Mouse (Mus musculus) MEL (cell line): ENCODE results near the gene Hibadh. TPM values are rescaled to one million over a fixed set of nuclear protein-coding genes. Genes with fewer than 3 reads are reported as not detected.

Experiments
- DNase-seq: peaks from one replicate; pipeline ENCODE4 v3.0.0; 2011; ENCODE audit warnings: low read depth, low spot score
- H3K27ac ChIP-seq: 2 replicates; pipeline ENCODE4 v1.5.1; 2012; ENCODE audit warnings: low read depth, mild to moderate bottlenecking, control low read depth, low read length, moderate library complexity; ENCODE audit not compliant: control insufficient read depth
- H3K27me3 ChIP-seq, 2 experiments: fragments of 150-350 bp in 1 of 2; sonication (generic) in 1 of 2; 2 replicates each; pipeline ENCODE4 v1.6.1; 2012; ENCODE audit warnings: low read length in 2 of 2, mild to moderate bottlenecking in 2 of 2, improper control_type of control experiment in 1 of 2, moderate library complexity in 1 of 2; ENCODE audit not compliant: insufficient read depth in 2 of 2, control insufficient read depth in 1 of 2
- H3K36me3 ChIP-seq, 2 experiments: 2 replicates each; pipeline ENCODE4 v1.6.1; 2012 to 2014; ENCODE audit warnings: low read length in 2 of 2, improper control_type of control experiment in 1 of 2, inconsistent platforms in 1 of 2, mild to moderate bottlenecking in 1 of 2; ENCODE audit not compliant: insufficient read depth in 2 of 2, control insufficient read depth in 1 of 2
- H3K4me1 ChIP-seq, 2 experiments: fragments of 150-350 bp in 1 of 2; sonication (generic) in 1 of 2; 2 replicates each; pipeline ENCODE4 v1.6.1; 2012; ENCODE audit warnings: low read length in 2 of 2, improper control_type of control experiment in 1 of 2, mild to moderate bottlenecking in 1 of 2; ENCODE audit not compliant: insufficient read depth in 2 of 2, control insufficient read depth in 1 of 2
- H3K4me3 ChIP-seq, 2 experiments: fragments of 150-350 bp in 1 of 2; sonication (generic) in 1 of 2; 2 replicates each; pipeline ENCODE4 v1.5.1; 2012; ENCODE audit warnings: low read depth in 2 of 2, low read length in 2 of 2, mild to moderate bottlenecking in 2 of 2, moderate library complexity in 2 of 2, control low read depth in 1 of 2, improper control_type of control experiment in 1 of 2; ENCODE audit not compliant: control insufficient read depth in 1 of 2, insufficient read depth in 1 of 2
- H3K79me2 ChIP-seq: 2 replicates; pipeline ENCODE4 v1.6.1; 2012; ENCODE audit warnings: mild to moderate bottlenecking, low read length, moderate library complexity; ENCODE audit not compliant: control insufficient read depth, poor library complexity, insufficient read depth
- H3K9ac ChIP-seq: 2 replicates; pipeline ENCODE4 v1.6.1; 2012; ENCODE audit warnings: low read depth, mild to moderate bottlenecking, control low read depth, low read length, moderate library complexity; ENCODE audit not compliant: control insufficient read depth, poor library complexity, severe bottlenecking
- H3K9me3 ChIP-seq: fragments of 150-350 bp; sonication (generic); replicated peaks from 2 replicates; pipeline ENCODE4 v1.6.1; 2012; ENCODE audit warnings: mild to moderate bottlenecking, low read length, improper control_type of control experiment, moderate library complexity; ENCODE audit not compliant: insufficient read depth
- CHD1 ChIP-seq: IDR thresholded peaks from 2 replicates; pipeline ENCODE4 v1.6.1; 2012; ENCODE audit warnings: low read depth, mild to moderate bottlenecking, inconsistent platforms, low read length, improper control_type of control experiment
- CTCF ChIP-seq, 3 experiments: IDR thresholded peaks in 2 of 3; conservative IDR thresholded peaks in 1 of 3; 2 replicates each; pipeline ENCODE4 v1.5.1; 2011 to 2012; ENCODE audit warnings: low read length in 3 of 3, low read depth in 2 of 3, mild to moderate bottlenecking in 2 of 3, improper control_type of control experiment in 1 of 3, inconsistent platforms in 1 of 3, mixed read lengths in 1 of 3, moderate library complexity in 1 of 3; ENCODE audit not compliant: control insufficient read depth in 1 of 3, insufficient read depth in 1 of 3, poor library complexity in 1 of 3, severe bottlenecking in 1 of 3
- E2F4 ChIP-seq: IDR thresholded peaks from 2 replicates; pipeline ENCODE4 v1.6.1; 2011; ENCODE audit warnings: low read depth, low read length, improper control_type of control experiment, borderline replicate concordance
- ELF1 ChIP-seq: IDR thresholded peaks from 2 replicates; pipeline ENCODE4 v1.6.1; 2014; ENCODE audit warnings: low read depth, mild to moderate bottlenecking, inconsistent platforms, low read length, improper control_type of control experiment, moderate library complexity
- EP300 ChIP-seq, 2 experiments: IDR thresholded peaks; 2 replicates each; pipeline ENCODE4 v1.6.1; 2011; ENCODE audit warnings: improper control_type of control experiment in 2 of 2, low read length in 2 of 2, low read depth in 1 of 2, mild to moderate bottlenecking in 1 of 2
- ETS1 ChIP-seq: IDR thresholded peaks from 2 replicates; pipeline ENCODE4 v1.6.1; 2012; ENCODE audit warnings: low read depth, mild to moderate bottlenecking, inconsistent platforms, low read length, improper control_type of control experiment, moderate library complexity
- GABPA ChIP-seq: IDR thresholded peaks from 2 replicates; pipeline ENCODE4 v1.6.1; 2012; ENCODE audit warnings: low read depth, mild to moderate bottlenecking, inconsistent platforms, low read length, improper control_type of control experiment, moderate library complexity
- GATA1 ChIP-seq: IDR thresholded peaks from 2 replicates; pipeline ENCODE4 v1.6.1; 2011; ENCODE audit warnings: low read depth, low read length, improper control_type of control experiment
- HCFC1 ChIP-seq: IDR thresholded peaks from 2 replicates; pipeline ENCODE4 v1.6.1; 2012; ENCODE audit warnings: low read depth, mild to moderate bottlenecking, inconsistent platforms, low read length, improper control_type of control experiment, moderate library complexity
- JUND ChIP-seq: IDR thresholded peaks from 2 replicates; pipeline ENCODE4 v1.6.1; 2011; ENCODE audit warnings: low read depth, mild to moderate bottlenecking, improper control_type of control experiment, low read length
- KAT2A ChIP-seq: conservative IDR thresholded peaks from 2 replicates; pipeline ENCODE4 v1.6.1; 2012; ENCODE audit warnings: low read depth, low read length, improper control_type of control experiment, inconsistent platforms
- MAFK ChIP-seq: IDR thresholded peaks from 2 replicates; pipeline ENCODE4 v1.6.1; 2011; ENCODE audit warnings: low read depth, mild to moderate bottlenecking, low read length, improper control_type of control experiment, borderline replicate concordance
- MAX ChIP-seq: IDR thresholded peaks from 2 replicates; pipeline ENCODE4 v1.6.1; 2011; ENCODE audit warnings: low read length, improper control_type of control experiment
- MAZ ChIP-seq: IDR thresholded peaks from 2 replicates; pipeline ENCODE4 v1.6.1; 2012; ENCODE audit warnings: low read depth, mild to moderate bottlenecking, inconsistent platforms, low read length, improper control_type of control experiment
- MEF2A ChIP-seq: IDR thresholded peaks from 2 replicates; pipeline ENCODE4 v1.6.1; 2014; ENCODE audit warnings: low read depth, mild to moderate bottlenecking, inconsistent platforms, low read length, improper control_type of control experiment; ENCODE audit not compliant: poor library complexity, insufficient replicate concordance, severe bottlenecking; ENCODE audit errors: extremely low read depth
- MXI1 ChIP-seq: IDR thresholded peaks from 2 replicates; pipeline ENCODE4 v1.6.1; 2011; ENCODE audit warnings: mild to moderate bottlenecking, low read depth, low read length, improper control_type of control experiment
- MYB ChIP-seq: IDR thresholded peaks from 2 replicates; pipeline ENCODE4 v1.6.1; 2011; ENCODE audit warnings: mild to moderate bottlenecking, low read depth, low read length, improper control_type of control experiment
- NELFE ChIP-seq: IDR thresholded peaks from 2 replicates; pipeline ENCODE4 v1.6.1; 2011; ENCODE audit warnings: low read depth, low read length, improper control_type of control experiment
- NRF1 ChIP-seq: IDR thresholded peaks from 2 replicates; pipeline ENCODE4 v1.6.1; 2014; ENCODE audit warnings: low read depth, mild to moderate bottlenecking, inconsistent platforms, low read length, improper control_type of control experiment, moderate library complexity; ENCODE audit not compliant: poor library complexity, insufficient read depth, severe bottlenecking
- POLR2A ChIP-seq, 2 experiments: IDR thresholded peaks; 2 replicates each; pipeline ENCODE4 v1.6.1; 2011 to 2012; ENCODE audit warnings: low read length in 2 of 2, mild to moderate bottlenecking in 2 of 2, control low read depth in 1 of 2, improper control_type of control experiment in 1 of 2, low read depth in 1 of 2, moderate library complexity in 1 of 2; ENCODE audit not compliant: control insufficient read depth in 1 of 2, insufficient read depth in 1 of 2, poor library complexity in 1 of 2
- POLR2AphosphoS2 ChIP-seq: IDR thresholded peaks from 2 replicates; pipeline ENCODE4 v1.6.1; 2011; ENCODE audit warnings: low read length, improper control_type of control experiment
- POLR2AphosphoS5 ChIP-seq: IDR thresholded peaks from 2 replicates; pipeline ENCODE4 v1.6.1; 2012; ENCODE audit warnings: low read depth, borderline replicate concordance, mild to moderate bottlenecking, inconsistent platforms, low read length, moderate library complexity, mixed read lengths
- RAD21 ChIP-seq: IDR thresholded peaks from 2 replicates; pipeline ENCODE4 v1.6.1; 2011; ENCODE audit warnings: mild to moderate bottlenecking, low read depth, low read length, improper control_type of control experiment
- RCOR1 ChIP-seq: IDR thresholded peaks from 2 replicates; pipeline ENCODE4 v1.6.1; 2012; ENCODE audit warnings: low read depth, mild to moderate bottlenecking, inconsistent platforms, low read length, improper control_type of control experiment
- SIN3A ChIP-seq: IDR thresholded peaks from 2 replicates; pipeline ENCODE4 v1.6.1; 2012; ENCODE audit warnings: low read length, improper control_type of control experiment, inconsistent platforms
- SMC3 ChIP-seq: IDR thresholded peaks from 2 replicates; pipeline ENCODE4 v1.6.1; 2011; ENCODE audit warnings: low read depth, low read length, improper control_type of control experiment
- TAL1 ChIP-seq: IDR thresholded peaks from 2 replicates; pipeline ENCODE4 v1.6.1; 2012; ENCODE audit warnings: mild to moderate bottlenecking, inconsistent platforms, low read length, moderate library complexity, mixed read lengths
- TBP ChIP-seq: IDR thresholded peaks from 2 replicates; pipeline ENCODE4 v1.8.0; 2011; ENCODE audit warnings: low read depth, low read length, improper control_type of control experiment
- TCF12 ChIP-seq: IDR thresholded peaks from 2 replicates; pipeline ENCODE4 v1.6.1; 2014; ENCODE audit warnings: low read depth, mild to moderate bottlenecking, inconsistent platforms, low read length, improper control_type of control experiment, moderate library complexity
- UBTF ChIP-seq: IDR thresholded peaks from 2 replicates; pipeline ENCODE4 v1.6.1; 2012; ENCODE audit warnings: low read depth, mild to moderate bottlenecking, inconsistent platforms, low read length, improper control_type of control experiment, moderate library complexity, borderline replicate concordance; ENCODE audit not compliant: insufficient read depth
- USF1 ChIP-seq: IDR thresholded peaks from 2 replicates; pipeline ENCODE4 v1.6.1; 2014; ENCODE audit warnings: low read depth, mild to moderate bottlenecking, inconsistent platforms, low read length, improper control_type of control experiment, moderate library complexity
- USF2 ChIP-seq, 2 experiments: IDR thresholded peaks; 2 replicates each; pipeline ENCODE4 v1.6.1; 2011 to 2012; ENCODE audit warnings: improper control_type of control experiment in 2 of 2, low read length in 2 of 2, borderline replicate concordance in 1 of 2, inconsistent platforms in 1 of 2, low read depth in 1 of 2, mild to moderate bottlenecking in 1 of 2; ENCODE audit not compliant: insufficient read depth in 1 of 2
- ZC3H11A ChIP-seq: IDR thresholded peaks from 2 replicates; pipeline ENCODE4 v1.6.1; 2012; ENCODE audit warnings: low read depth, mild to moderate bottlenecking, inconsistent platforms, low read length, improper control_type of control experiment
- ZKSCAN1 ChIP-seq: IDR thresholded peaks from 2 replicates; pipeline ENCODE4 v1.6.1; 2012; ENCODE audit warnings: low read depth, mild to moderate bottlenecking, inconsistent platforms, low read length, improper control_type of control experiment, moderate library complexity
- ZMIZ1 ChIP-seq: IDR thresholded peaks from 2 replicates; pipeline ENCODE4 v1.6.1; 2012; ENCODE audit warnings: low read depth, mild to moderate bottlenecking, inconsistent platforms, low read length, improper control_type of control experiment, moderate library complexity
- ZNF384 ChIP-seq: IDR thresholded peaks from 2 replicates; pipeline ENCODE4 v1.6.1; 2012; ENCODE audit warnings: low read depth, mild to moderate bottlenecking, inconsistent platforms, low read length, improper control_type of control experiment
- polyA plus RNA-seq, 2 experiments: library from polyadenylated mRNA; stranded (reverse) in 1 of 2; unstranded in 1 of 2; fragments of >175 nt in 1 of 2; fragments of >200 nt in 1 of 2; gene quantifications; 2 replicates each; pipeline versions ENCODE4 v1.2.1 to v1.2.4; 2012; ENCODE audit warnings: low replicate concordance in 2 of 2, low read depth in 1 of 2; ENCODE audit not compliant: insufficient read length in 2 of 2, insufficient read depth in 1 of 2, missing spikeins in 1 of 2
- total RNA-seq: library from RNA; depleted of rRNA; stranded (reverse); fragments of 300-350 nt; gene quantifications from 2 replicates; pipeline ENCODE4 v1.2.3, GENCODE M21; 2012; rRNA removed

Gene Hibadh
- total RNA-seq (30.9 and 31.2 TPM in 2 replicates), polyA plus RNA-seq (10 to 100 TPM in 1 of 2 experiments, not detected in 1; 39.3 TPM)

DNA sequence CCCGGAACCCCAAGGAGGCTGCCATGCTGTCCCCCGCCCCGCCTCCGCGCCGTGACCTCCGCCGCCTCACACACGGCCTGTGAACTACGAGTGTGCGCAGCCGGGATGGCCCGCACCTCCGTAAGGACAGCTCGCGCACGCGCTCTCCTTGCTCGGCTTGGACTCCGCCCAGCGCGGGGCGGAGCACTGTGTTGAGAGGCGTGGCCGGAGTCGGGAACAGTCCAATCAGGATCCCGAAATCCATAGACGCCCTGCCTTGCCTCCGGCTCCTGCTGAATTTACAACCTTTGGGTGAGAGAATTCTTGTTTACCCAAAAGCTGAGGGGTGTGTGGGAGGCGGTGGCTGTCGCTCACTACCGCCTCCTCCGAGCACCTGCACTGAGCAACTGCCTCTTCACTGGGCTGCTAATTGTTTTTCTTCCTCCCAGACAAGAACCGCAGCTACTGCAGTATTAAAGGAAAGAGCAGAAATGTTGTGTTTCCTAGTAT is at the start of gene Hibadh:
Gene Hibadh, minus strand, starts transcription at position 166 of the 489 bp plus-strand sequence.
- DNase-seq, result peak; percentile 98
- Histone ChIP-seq H3K27me3 (no peaks in the 10 kb centered on the region), H3K4me3 (peak within 1 kb of the TSS; percentile 81 to 97), H3K79me2 (peaks cover 10% of the 10 kb centered on the region), H3K36me3 (peaks cover 0 to 9% of the 10 kb centered on the region in 2 experiments; a peak in 2 of 4 replicates), H3K27ac (peak within 1 kb of the TSS; percentile 32), H3K9me3 (no peaks in the 10 kb centered on the region), H3K4me1 (peaks cover 5 to 6% of the 10 kb centered on the region in 2 experiments; a peak in 2 of 4 replicates), H3K9ac (peak within 1 kb of the TSS; percentile 94)
- TF ChIP-seq UBTF (0 out of 2 replicates have a peak, but pooled peaks have one; percentile 59), RAD21 (no peak), ZMIZ1 (peak; percentile 96), SIN3A (peak; percentile 93), JUND (no peak), ZC3H11A (no peak), EP300 (IDR thresholded peaks at IDR 0.05; ENCODE audit: low read depth in 1 of 2, low read length in 2 of 2) (peak in 1 of 2 experiments; percentile 50; a peak in 2 of 4 replicates), ELF1 (0 out of 2 replicates have a peak, but pooled peaks have one; percentile 35), MEF2A (no peak), MAZ (peak; percentile 81; the same call in 1 of the 2 replicates), RCOR1 (no peak), E2F4 (no peak), TAL1 (no peak), POLR2AphosphoS2 (peak; percentile 90), SMC3 (no peak), MAX (peak; percentile 80), ETS1 (peak; percentile 63; the same call in 1 of the 2 replicates), MYB (no peak), GATA1 (no peak), GABPA (no peak), ZKSCAN1 (no peak), NELFE (peak; percentile 94), TBP (peak; percentile 92), POLR2A (IDR thresholded peaks at IDR 0.05; ENCODE audit: control insufficient read depth in 1 of 2, insufficient read depth in 1 of 2, low read depth in 1 of 2, low read length in 2 of 2, poor library complexity in 1 of 2) (peak; percentile 91 to 94), CHD1 (no peak), POLR2AphosphoS5 (no peak), NRF1 (peak; percentile 96), MXI1 (peak; percentile 89), TCF12 (peak; percentile 57), USF1 (peak; percentile 51; the same call in 1 of the 2 replicates), CTCF (IDR thresholded peaks at IDR 0.05 in 2 of 3, conservative IDR thresholded peaks at IDR 0.05 in 1 of 3; ENCODE audit: control insufficient read depth in 1 of 3, insufficient read depth in 1 of 3, low read depth in 2 of 3, low read length in 3 of 3, poor library complexity in 1 of 3, severe bottlenecking in 1 of 3) (peak; percentile 9 to 30 (median 25); a peak in 2 of 6 replicates), KAT2A (no peak; the same call in 1 of the 2 replicates), USF2 (IDR thresholded peaks at IDR 0.05; ENCODE audit: borderline replicate concordance in 1 of 2, insufficient read depth in 1 of 2, low read depth in 1 of 2, low read length in 2 of 2) (no peak), MAFK (no peak), HCFC1 (peak; percentile 70), ZNF384 (no peak)
